Mouse (Mus musculus): ENCODE data around the gene Mmp9. TPM values are rescaled to one million over a fixed set of nuclear protein-coding genes. Genes with fewer than 3 reads are reported as not detected.

The Mmp9 gene
- total RNA-seq, 1 experiment = 7.0 TPM

DNA sequence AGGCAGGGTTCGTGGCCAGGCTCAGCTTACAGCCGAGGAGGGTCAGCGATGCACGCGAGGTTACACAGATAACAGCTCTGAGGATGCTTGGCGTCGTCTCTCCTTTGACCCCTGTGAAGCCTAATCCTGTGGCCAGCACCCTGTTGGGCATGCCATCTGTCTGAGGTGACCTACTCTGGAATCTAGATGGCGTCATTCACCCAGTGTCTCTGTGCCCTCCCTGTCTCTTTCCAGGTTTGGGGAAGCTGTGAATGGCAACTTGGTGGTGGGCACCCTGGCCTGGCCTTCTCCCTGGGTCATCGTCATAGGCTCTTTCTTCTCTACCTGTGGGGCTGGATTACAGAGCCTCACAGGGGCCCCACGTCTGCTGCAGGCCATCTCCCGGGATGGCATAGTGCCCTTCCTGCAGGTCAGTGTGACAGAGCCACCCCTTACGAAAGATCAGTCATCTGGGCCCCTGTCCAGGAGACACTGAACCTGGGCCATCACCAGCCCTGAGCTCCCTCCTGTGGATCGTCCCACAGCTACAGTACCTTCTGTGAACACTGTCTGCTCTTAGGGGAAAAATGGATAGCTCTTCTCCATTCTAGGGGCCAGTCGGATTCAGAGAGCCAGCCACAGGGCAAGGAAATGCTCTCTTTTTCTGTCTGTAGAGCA, 45.9 kb downstream of the Mmp9 start:
- no peak for DNase-seq (ENCODE audit: low read depth, low spot score)
- in situ Hi-C loops (cut with MboI; ENCODE audit: low sequenced_read_pairs in 2 of 2, unreplicated experiment in 2 of 2) = no loop called here
- Histone ChIP-seq H3K27ac (ENCODE audit: insufficient read depth, low read depth, low read length, poor library complexity, severe bottlenecking) (no peak overlapping the region), H3K36me3 (ENCODE audit: control insufficient read depth, insufficient read depth, low read length, poor library complexity, severe bottlenecking) (no peaks in the 10 kb centered on the region), H3K9ac (ENCODE audit: insufficient read depth, low read depth, low read length, poor library complexity, severe bottlenecking) (no peak overlapping the region), H3K9me3 (ENCODE audit: control insufficient read depth, insufficient read depth, low read depth, low read length) (no peaks in the 10 kb centered on the region), H3K4me1 (ENCODE audit: control insufficient read depth in 2 of 2, insufficient read depth in 2 of 2, low read length in 2 of 2, poor library complexity in 1 of 2) (peaks cover 0 to 4% of the 10 kb centered on the region in 2 experiments; a peak in 1 of 4 replicates), H3K4me3 (ENCODE audit: insufficient read depth in 1 of 2, low read depth in 1 of 2, low read length in 2 of 2, poor library complexity in 1 of 2, severe bottlenecking in 1 of 2) (no peak overlapping the region)
- TF ChIP-seq MAFK (IDR thresholded peaks at IDR 0.05; ENCODE audit: insufficient read depth, low read depth, low read length) = no peak
- no peak for TF ChIP-seq HCFC1 (IDR thresholded peaks at IDR 0.05; ENCODE audit: borderline replicate concordance, insufficient read depth, low read length)
- no peak for TF ChIP-seq CHD2 (IDR thresholded peaks at IDR 0.05; ENCODE audit: low read depth, low read length)
- no peak for TF ChIP-seq ZC3H11A (IDR thresholded peaks at IDR 0.05; ENCODE audit: borderline replicate concordance, low read depth, low read length)
- no peak for TF ChIP-seq ZNF384 (IDR thresholded peaks at IDR 0.05; ENCODE audit: low read depth, low read length)

DNA sequence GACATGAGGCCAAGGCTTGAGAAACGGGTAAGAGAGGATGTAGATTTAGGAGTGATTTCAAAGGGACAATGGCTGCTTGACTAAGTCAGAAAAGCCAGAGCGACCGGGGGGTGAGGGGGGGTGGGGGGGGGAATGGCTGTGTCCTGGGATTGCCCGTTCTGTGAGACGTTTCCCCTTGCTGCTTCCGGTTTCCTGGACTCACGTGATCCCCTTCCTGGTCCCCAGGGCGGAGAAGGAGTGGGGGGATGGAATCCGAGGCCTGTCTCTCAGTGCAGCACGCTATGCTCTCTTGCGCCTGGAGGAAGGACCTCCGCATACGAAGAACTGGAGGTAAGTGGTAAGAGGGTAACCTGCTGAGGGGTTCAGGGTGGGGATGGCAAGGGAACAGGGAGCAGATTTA, 48.2 kb downstream of the Mmp9 start:
- H3K36me3 ChIP-seq (ENCODE audit: control insufficient read depth, insufficient read depth, low read length, poor library complexity, severe bottlenecking) = no peaks in the 10 kb centered on the region
- H3K9me3 ChIP-seq (ENCODE audit: control insufficient read depth, insufficient read depth, low read depth, low read length) = no peaks in the 10 kb centered on the region
- TF ChIP-seq HCFC1 (IDR thresholded peaks at IDR 0.05; ENCODE audit: borderline replicate concordance, insufficient read depth, low read length) (no peak), MAFK (IDR thresholded peaks at IDR 0.05; ENCODE audit: insufficient read depth, low read depth, low read length) (no peak), CHD2 (IDR thresholded peaks at IDR 0.05; ENCODE audit: low read depth, low read length) (no peak), ZNF384 (IDR thresholded peaks at IDR 0.05; ENCODE audit: low read depth, low read length) (no peak), ZC3H11A (IDR thresholded peaks at IDR 0.05; ENCODE audit: borderline replicate concordance, low read depth, low read length) (no peak)

DNA sequence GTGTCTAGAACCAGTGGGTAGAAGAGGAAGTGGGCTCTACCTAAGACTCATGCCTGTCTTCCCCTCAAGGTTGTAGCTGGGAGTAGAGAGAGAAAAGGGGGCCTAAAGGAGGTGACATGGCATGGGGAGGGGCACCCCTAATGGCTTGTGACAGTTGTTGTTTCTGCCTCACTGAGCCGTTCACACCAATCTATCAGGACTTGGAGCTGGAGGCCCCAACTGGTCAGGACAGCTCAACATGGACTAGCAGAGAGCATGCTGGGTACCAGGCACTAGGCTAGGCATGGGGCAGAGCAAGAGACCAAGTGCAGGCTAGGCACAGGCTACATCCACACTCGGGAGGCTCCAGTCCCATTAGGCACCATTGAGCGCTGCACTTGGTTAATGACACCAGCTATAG, 50.5 kb downstream of the Mmp9 start:
- no peak for DNase-seq (ENCODE audit: low read depth, low spot score)
- Histone ChIP-seq H3K4me3 (ENCODE audit: insufficient read depth in 1 of 2, low read depth in 1 of 2, low read length in 2 of 2, poor library complexity in 1 of 2, severe bottlenecking in 1 of 2) (no peak overlapping the region), H3K9ac (ENCODE audit: insufficient read depth, low read depth, low read length, poor library complexity, severe bottlenecking) (no peak overlapping the region), H3K27ac (ENCODE audit: insufficient read depth, low read depth, low read length, poor library complexity, severe bottlenecking) (no peak overlapping the region), H3K9me3 (ENCODE audit: control insufficient read depth, insufficient read depth, low read depth, low read length) (no peaks in the 10 kb centered on the region), H3K36me3 (ENCODE audit: control insufficient read depth, insufficient read depth, low read length, poor library complexity, severe bottlenecking) (no peaks in the 10 kb centered on the region), H3K4me1 (ENCODE audit: control insufficient read depth in 2 of 2, insufficient read depth in 2 of 2, low read length in 2 of 2, poor library complexity in 1 of 2) (peaks cover 0 to 9% of the 10 kb centered on the region in 2 experiments; a peak in 1 of 4 replicates)
- in situ Hi-C loops (cut with MboI; ENCODE audit: low sequenced_read_pairs in 2 of 2, unreplicated experiment in 2 of 2) = no loop called here
- TF ChIP-seq HCFC1 (IDR thresholded peaks at IDR 0.05; ENCODE audit: borderline replicate concordance, insufficient read depth, low read length) (no peak), MAFK (IDR thresholded peaks at IDR 0.05; ENCODE audit: insufficient read depth, low read depth, low read length) (no peak), CHD2 (IDR thresholded peaks at IDR 0.05; ENCODE audit: low read depth, low read length) (no peak), ZC3H11A (IDR thresholded peaks at IDR 0.05; ENCODE audit: borderline replicate concordance, low read depth, low read length) (no peak), ZNF384 (IDR thresholded peaks at IDR 0.05; ENCODE audit: low read depth, low read length) (no peak)

More for the DNA sequence above, 48.2 kb downstream of the Mmp9 start:
- Histone ChIP-seq H3K4me3 (ENCODE audit: insufficient read depth in 1 of 2, low read depth in 1 of 2, low read length in 2 of 2, poor library complexity in 1 of 2, severe bottlenecking in 1 of 2) (no peak overlapping the region), H3K4me1 (ENCODE audit: control insufficient read depth in 2 of 2, insufficient read depth in 2 of 2, low read length in 2 of 2, poor library complexity in 1 of 2) (peaks cover 0 to 4% of the 10 kb centered on the region in 2 experiments; a peak in 1 of 4 replicates), H3K9ac (ENCODE audit: insufficient read depth, low read depth, low read length, poor library complexity, severe bottlenecking) (no peak overlapping the region), H3K27ac (ENCODE audit: insufficient read depth, low read depth, low read length, poor library complexity, severe bottlenecking) (no peak overlapping the region)
- no peak for DNase-seq (ENCODE audit: low read depth, low spot score)
- in situ Hi-C loops (cut with MboI; ENCODE audit: low sequenced_read_pairs in 2 of 2, unreplicated experiment in 2 of 2) = no loop called here

DNA sequence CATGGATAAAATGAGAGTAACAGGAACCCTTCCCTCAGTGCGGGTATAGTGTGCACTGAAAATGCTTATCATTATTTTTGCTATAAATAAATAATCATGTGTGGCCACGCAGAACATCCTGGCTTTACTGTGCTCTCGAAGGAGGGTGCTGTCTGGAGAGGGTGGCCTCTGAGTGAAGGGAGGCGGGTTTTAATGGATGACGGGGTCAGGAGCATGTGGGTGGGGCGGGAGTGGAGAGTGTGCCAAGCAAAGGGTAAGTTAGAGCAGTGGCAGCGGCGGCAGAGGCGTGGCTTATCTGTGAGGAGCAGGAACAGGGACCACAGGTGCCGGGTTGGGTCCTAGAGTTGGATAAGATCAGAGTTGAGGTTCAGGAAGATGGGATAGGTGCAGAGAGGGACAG, 51.2 kb downstream of the Mmp9 start:
- no peak overlapping the region for H3K4me3 ChIP-seq (ENCODE audit: insufficient read depth in 1 of 2, low read depth in 1 of 2, low read length in 2 of 2, poor library complexity in 1 of 2, severe bottlenecking in 1 of 2)
- TF ChIP-seq ZC3H11A (IDR thresholded peaks at IDR 0.05; ENCODE audit: borderline replicate concordance, low read depth, low read length) = no peak
- TF ChIP-seq MAFK (IDR thresholded peaks at IDR 0.05; ENCODE audit: insufficient read depth, low read depth, low read length) = no peak
- no peak for TF ChIP-seq CHD2 (IDR thresholded peaks at IDR 0.05; ENCODE audit: low read depth, low read length)
- no peak for TF ChIP-seq HCFC1 (IDR thresholded peaks at IDR 0.05; ENCODE audit: borderline replicate concordance, insufficient read depth, low read length)
- no peak for TF ChIP-seq ZNF384 (IDR thresholded peaks at IDR 0.05; ENCODE audit: low read depth, low read length)
- H3K36me3 ChIP-seq (ENCODE audit: control insufficient read depth, insufficient read depth, low read length, poor library complexity, severe bottlenecking) = no peaks in the 10 kb centered on the region
- DNase-seq (ENCODE audit: low read depth, low spot score) = no peak
- no peaks in the 10 kb centered on the region for H3K9me3 ChIP-seq (ENCODE audit: control insufficient read depth, insufficient read depth, low read depth, low read length)
- H3K4me1 ChIP-seq (ENCODE audit: control insufficient read depth in 2 of 2, insufficient read depth in 2 of 2, low read length in 2 of 2, poor library complexity in 1 of 2) = peaks cover 0 to 9% of the 10 kb centered on the region in 2 experiments; a peak in 1 of 4 replicates
- H3K27ac ChIP-seq (ENCODE audit: insufficient read depth, low read depth, low read length, poor library complexity, severe bottlenecking) = no peak overlapping the region
- no peak overlapping the region for H3K9ac ChIP-seq (ENCODE audit: insufficient read depth, low read depth, low read length, poor library complexity, severe bottlenecking)
- in situ Hi-C loops (cut with MboI; ENCODE audit: low sequenced_read_pairs in 2 of 2, unreplicated experiment in 2 of 2) = no loop called here
